In the genomic region with DNA sequence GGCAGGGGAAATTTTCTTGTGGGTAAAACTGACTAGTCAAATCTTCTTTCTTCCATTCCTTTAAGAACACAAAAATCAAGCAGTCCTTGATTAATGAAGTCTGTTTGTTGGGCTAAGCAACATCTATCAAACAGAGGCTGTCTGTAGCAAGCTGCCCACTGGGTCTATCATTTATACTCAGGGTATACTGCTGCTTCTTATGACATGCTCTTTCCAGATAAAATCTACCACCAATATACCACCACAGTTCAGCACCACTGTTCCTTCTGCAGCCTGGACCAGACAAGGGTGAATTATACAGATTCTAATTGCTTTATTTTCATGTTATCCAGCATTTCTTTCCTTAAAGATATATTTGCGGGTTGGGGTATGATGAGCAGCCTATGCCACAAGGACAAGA, we compare ENCODE assay signal across 13 mouse cellular contexts.
"Had no signal": no experiment of that assay in that cellular context is flagged by ENCODE, and none has a peak within 500 bp of the region (broad histone marks: within the 10 kb centered on the region; RNA-seq: fewer than 3 reads in every experiment).

No protein-coding gene starts in this region.

- ATAC-seq: intestine, postnatal 0 days; liver, postnatal 0 days had no signal

- DNase-seq: layer of hippocampus, postnatal 36 days; liver, postnatal 0 days; thymus, adult 2 months; thymus, postnatal 14 days; thymus, postnatal 4 days had no signal

- H3K27me3 ChIP-seq: limb, embryonic 12.5 days; limb, embryonic 15.5 days had no signal

- H3K4me1 ChIP-seq: limb, embryonic 12.5 days; limb, embryonic 15.5 days had no signal

- H3K36me3 ChIP-seq: limb, embryonic 12.5 days; limb, embryonic 15.5 days had no signal

- H3K4me3 ChIP-seq: left cerebral cortex, adult 2 months; limb, embryonic 12.5 days; limb, embryonic 15.5 days had no signal

- H3K9me3 ChIP-seq: limb, embryonic 12.5 days; limb, embryonic 15.5 days had no signal

- H3K9ac ChIP-seq: limb, embryonic 12.5 days; limb, embryonic 15.5 days; liver, embryonic 14.5 days; liver, postnatal 0 days had no signal

- H3K27ac ChIP-seq: kidney, postnatal 0 days; left cerebral cortex, adult 2 months; limb, embryonic 12.5 days; limb, embryonic 15.5 days; liver, embryonic 14.5 days had no signal

- H3K4me2 ChIP-seq: limb, embryonic 12.5 days; limb, embryonic 15.5 days; liver, embryonic 11.5 days; midbrain, embryonic 11.5 days had no signal
